Mouse (Mus musculus) myocyte (in vitro differentiated cells): ENCODE data around the gene Srsf3. TPM values are rescaled to one million over a fixed set of nuclear protein-coding genes. Genes with fewer than 3 reads are reported as not detected.
A peak's percentile ranks its signal among the peaks of the same experiment; 100 is the strongest.
"Not testable (repeated sequence)": the region's sequence is repeated elsewhere in the genome, so short reads cannot be mapped to it uniquely, and the experiment has no call there.

ENCODE experiments used
- H3K27me3 ChIP-seq: one replicate; pipeline ENCODE4 v1.6.1; 2011; ENCODE audit not compliant: control insufficient read depth, insufficient read depth, insufficient read length
- H3K36me3 ChIP-seq: one replicate; pipeline ENCODE4 v1.6.1; 2011; ENCODE audit not compliant: control insufficient read depth, insufficient read depth
- H3K4me2 ChIP-seq: one replicate; pipeline ENCODE4 v1.6.1; 2011; ENCODE audit warnings: low read depth, control low read depth
- H3K4me3 ChIP-seq: one replicate; pipeline ENCODE4 v1.5.1; 2011; ENCODE audit warnings: mild to moderate bottlenecking, control low read depth, moderate library complexity
- H3K79me2 ChIP-seq: one replicate; pipeline ENCODE4 v1.6.1; 2011; ENCODE audit not compliant: control insufficient read depth, insufficient read depth
- H3ac ChIP-seq: one replicate; pipeline ENCODE4 v1.6.1; 2011; ENCODE audit not compliant: control insufficient read depth, insufficient read length
- CEBPB ChIP-seq: IDR thresholded peaks from 2 replicates; pipeline ENCODE4 v1.6.1; 2011; ENCODE audit warnings: mild to moderate bottlenecking, moderate library complexity; ENCODE audit not compliant: poor library complexity, insufficient read depth, severe bottlenecking
- E2F4 ChIP-seq: IDR thresholded peaks from one replicate; pipeline ENCODE4 v1.6.1; 2011; ENCODE audit warnings: mild to moderate bottlenecking, control low read depth, moderate library complexity; ENCODE audit not compliant: insufficient read depth
- MAX ChIP-seq: IDR thresholded peaks from one replicate; pipeline ENCODE4 v1.6.1; 2011; ENCODE audit warnings: low read depth, mild to moderate bottlenecking, control low read depth
- MYOD1 ChIP-seq, 3 experiments: IDR thresholded peaks; one replicate each; pipeline ENCODE4 v1.6.1; 2011; ENCODE audit warnings: control low read depth in 2 of 3, low read depth in 2 of 3, mild to moderate bottlenecking in 2 of 3, moderate library complexity in 1 of 3; ENCODE audit not compliant: insufficient read length in 2 of 3, control insufficient read depth in 1 of 3
- MYOG ChIP-seq, 3 experiments: IDR thresholded peaks; one replicate each; pipeline ENCODE4 v1.6.1; 2011; ENCODE audit warnings: control low read depth in 2 of 3, low read depth in 2 of 3, mild to moderate bottlenecking in 2 of 3; ENCODE audit not compliant: insufficient read length in 2 of 3, control insufficient read depth in 1 of 3, insufficient read depth in 1 of 3
- POLR2A ChIP-seq: IDR thresholded peaks from one replicate; pipeline ENCODE4 v1.6.1; 2011; ENCODE audit warnings: low read depth, mild to moderate bottlenecking, control low read depth, moderate library complexity; ENCODE audit not compliant: insufficient read length
- POLR2AphosphoS2 ChIP-seq: IDR thresholded peaks from one replicate; pipeline ENCODE4 v1.6.1; 2011; ENCODE audit warnings: low read depth, control low read depth; ENCODE audit not compliant: insufficient read length
- REST ChIP-seq: IDR thresholded peaks from one replicate; pipeline ENCODE4 v1.6.1; 2011; ENCODE audit warnings: mild to moderate bottlenecking, control low read depth, moderate library complexity; ENCODE audit not compliant: insufficient read depth, insufficient read length
- SRF ChIP-seq: IDR thresholded peaks from one replicate; pipeline ENCODE4 v1.6.1; 2011; ENCODE audit warnings: low read depth; ENCODE audit not compliant: control insufficient read depth, insufficient read length
- TCF3 ChIP-seq: IDR thresholded peaks from one replicate; pipeline ENCODE4 v1.6.1; 2011; ENCODE audit warnings: low read depth, control low read depth; ENCODE audit not compliant: insufficient read length
- USF1 ChIP-seq: IDR thresholded peaks from one replicate; pipeline ENCODE4 v1.6.1; 2011; ENCODE audit warnings: low read depth, mild to moderate bottlenecking, control low read depth, moderate library complexity
- polyA plus RNA-seq: library from polyadenylated mRNA; unstranded; fragments of >200 nt; fragmentation: generic; extraction: Trizol; gene quantifications from one replicate; pipeline ENCODE4 v1.2.1, GENCODE M21; 2012; ENCODE audit warnings: missing spikeins

Srsf3 gene
- polyA plus RNA-seq, 1 experiment, result 98.2 TPM

- TF ChIP-seq MYOG (IDR thresholded peaks at IDR 0.05; ENCODE audit: control insufficient read depth in 1 of 3, insufficient read depth in 1 of 3, insufficient read length in 2 of 3, low read depth in 2 of 3), result no peak
- no peak for TF ChIP-seq CEBPB
- Histone ChIP-seq H3ac (no peak overlapping the region), H3K27me3 (no peaks in the 10 kb centered on the region), H3K79me2 (no peaks in the 10 kb centered on the region), H3K4me2 (no peak overlapping the region), H3K36me3 (no peaks in the 10 kb centered on the region), H3K4me3 (no peak overlapping the region)
These were observed 5.6 kb upstream of the Srsf3 start for GRCm38 (mm10) chr17:29026652-29027356.

- no peak overlapping the region for H3ac ChIP-seq
- TF ChIP-seq MYOG (IDR thresholded peaks at IDR 0.05; ENCODE audit: control insufficient read depth in 1 of 3, insufficient read depth in 1 of 3, insufficient read length in 2 of 3, low read depth in 2 of 3) (no peak), POLR2AphosphoS2 (no peak), CEBPB (no peak), E2F4 (no peak), MYOD1 (IDR thresholded peaks at IDR 0.05; ENCODE audit: control insufficient read depth in 1 of 3, insufficient read length in 2 of 3, low read depth in 2 of 3) (no peak), MAX (no peak), SRF (no peak), POLR2A (no peak), USF1 (no peak), TCF3 (no peak)
- no peaks in the 10 kb centered on the region for H3K27me3 ChIP-seq
- H3K79me2 ChIP-seq, result peaks cover 31% of the 10 kb centered on the region
- no peak overlapping the region for H3K4me3 ChIP-seq
- H3K4me2 ChIP-seq, result no peak overlapping the region
- peaks cover 6% of the 10 kb centered on the region for H3K36me3 ChIP-seq
These were observed 1.9 kb upstream of the Srsf3 start for GRCm38 (mm10) chr17:29030321-29031034.

GRCm38 (mm10) chr17:29031085-29031711, 1.2 kb upstream of the Srsf3 start:
- peak overlapping the region; percentile 33 for H3ac ChIP-seq
- not testable (repeated sequence) for H3K27me3 ChIP-seq

GRCm38 (mm10) chr17:29031771-29032273, 606 bp upstream of the Srsf3 start:
- Histone ChIP-seq H3ac (peak overlapping the region; percentile 33), H3K36me3 (peaks cover 17% of the 10 kb centered on the region), H3K27me3 (no peaks in the 10 kb centered on the region), H3K79me2 (peaks cover 44% of the 10 kb centered on the region), H3K4me3 (peak overlapping the region; percentile 91), H3K4me2 (peak overlapping the region; percentile 81)
- TF ChIP-seq E2F4 (peak; percentile 64), MYOG (IDR thresholded peaks at IDR 0.05; ENCODE audit: control insufficient read depth in 1 of 3, insufficient read depth in 1 of 3, insufficient read length in 2 of 3, low read depth in 2 of 3) (no peak)

More at GRCm38 (mm10) chr17:29031085-29031711, 1.2 kb upstream of the Srsf3 start:
- H3K4me2 ChIP-seq, result peak overlapping the region; percentile 81
- peak overlapping the region; percentile 91 for H3K4me3 ChIP-seq
- peaks cover 11% of the 10 kb centered on the region for H3K36me3 ChIP-seq
- H3K79me2 ChIP-seq, result peaks cover 38% of the 10 kb centered on the region

- peaks cover 33% of the 10 kb centered on the region for H3K36me3 ChIP-seq
- H3K27me3 ChIP-seq, result no peaks in the 10 kb centered on the region
- H3K4me3 ChIP-seq, result peak overlapping the region; percentile 91
- H3K79me2 ChIP-seq, result peaks cover 62% of the 10 kb centered on the region
- TF ChIP-seq E2F4 (no peak), USF1 (no peak), MYOG (IDR thresholded peaks at IDR 0.05; ENCODE audit: control insufficient read depth in 1 of 3, insufficient read depth in 1 of 3, insufficient read length in 2 of 3, low read depth in 2 of 3) (no peak), POLR2AphosphoS2 (no peak), REST (no peak), TCF3 (no peak)
- peak overlapping the region; percentile 33 for H3ac ChIP-seq
- H3K4me2 ChIP-seq, result peak overlapping the region; percentile 94
These were observed 1.2 kb downstream of the Srsf3 start for GRCm38 (mm10) chr17:29033569-29034061.
